Mouse (Mus musculus) layer of hippocampus, adult 18-20 months (tissue): ENCODE measurements around the gene Fam69b. TPM values are rescaled to one million over a fixed set of nuclear protein-coding genes. Genes with fewer than 3 reads are reported as not detected.

Source experiments
- DNase-seq, 2 experiments: peaks; one replicate each; pipeline ENCODE4 v3.0.0; 2022; ENCODE audit warnings: low spot score in 2 of 2
- long read RNA-seq: library from polyadenylated mRNA; stranded (forward); transcript quantifications from one replicate; pipeline ENCODE4 v2.0.0, GENCODE M21; 2021
- total RNA-seq, 2 experiments: library from RNA; stranded (reverse); gene quantifications; 2 replicates each; pipeline ENCODE4 v1.2.3; 2021

Fam69b gene
- 10 to 100 TPM; 67.9 to 72.8 TPM for total RNA-seq
- long read RNA-seq, transcript Fam69b-201 (5 exons, 1,622 nt): major isoform, 85 of 114 reads
- long read RNA-seq, partial matches to known transcripts: 8 of 114 reads
- long read RNA-seq, other reads (novel, unspliced or antisense): 21 of 114 reads

GRCm38 (mm10) chr2:26627921-26628739 lies at the start of gene Fam69b:
Gene Fam69b, plus strand, starts transcription at chr2:26628457.
- peak; percentile 82 to 92 for DNase-seq

DNA sequence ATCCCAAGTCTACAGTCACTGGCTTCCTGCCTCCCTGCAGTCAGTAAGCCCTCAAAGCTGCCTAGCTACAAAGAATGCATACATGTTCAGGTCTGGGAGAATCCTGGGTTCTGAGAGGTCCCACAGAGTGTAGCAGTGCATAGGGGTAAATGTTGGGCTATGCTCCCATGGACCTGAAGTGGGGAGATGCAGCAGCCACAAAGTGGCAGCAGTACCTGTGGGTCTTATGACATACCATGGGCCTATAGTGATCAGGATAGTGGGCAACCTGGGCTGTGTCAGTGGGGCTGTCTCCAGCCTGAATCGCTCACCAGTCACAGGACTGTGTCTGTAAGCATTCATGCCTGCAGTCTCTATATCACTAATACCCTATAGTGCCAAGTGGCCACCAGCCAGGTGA lies 48.5 kb upstream of the Fam69b start, which contains the start of gene Egfl7:
Egfl7 (plus strand) TSS at position 301 of the 400 bp plus-strand sequence.
- DNase-seq: no peak

DNA sequence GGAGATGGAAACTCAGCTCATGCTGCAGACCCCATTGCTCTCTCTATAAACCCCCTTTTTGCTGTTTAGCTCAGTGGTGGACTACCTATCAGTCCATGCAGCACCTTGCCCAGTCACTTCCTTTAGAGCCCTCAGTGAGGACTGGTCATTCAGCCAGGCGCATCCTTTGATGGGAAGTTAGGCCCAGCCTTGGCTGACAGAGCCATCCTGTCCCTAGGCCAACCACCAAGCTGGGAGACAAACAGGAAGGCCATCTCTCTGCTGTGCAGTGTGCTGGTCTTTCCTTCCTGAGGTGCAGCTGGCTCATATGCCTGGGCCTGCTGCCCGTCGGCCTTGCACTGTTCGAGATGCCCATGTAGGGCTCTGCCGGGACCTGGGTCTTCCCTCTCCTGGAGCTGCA lies 47.5 kb upstream of the Fam69b start:
- no peak for DNase-seq

- no peak for DNase-seq
Observed at GRCm38 (mm10) chr2:26582203-26582602, 46.1 kb upstream of the Fam69b start.

DNA sequence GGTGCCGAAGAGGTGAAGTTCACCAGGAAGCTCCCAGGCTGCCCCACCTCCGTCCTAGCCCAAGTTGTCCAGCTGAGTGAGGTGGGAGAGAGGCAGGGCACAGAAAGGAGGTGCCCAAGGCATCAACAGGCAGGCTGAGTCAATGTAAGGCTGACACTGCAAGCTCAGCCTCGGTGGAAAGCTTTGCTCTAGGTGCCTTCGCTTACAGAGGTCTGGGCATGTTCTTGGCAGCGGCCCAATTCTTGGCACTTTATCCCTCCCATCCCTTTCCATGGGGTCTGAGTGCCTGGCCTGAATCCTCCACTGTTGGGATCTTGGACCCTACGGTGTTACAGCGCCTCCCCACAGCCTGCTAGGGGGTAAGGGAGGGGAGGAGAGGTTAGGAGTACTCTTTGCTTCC lies 45.5 kb upstream of the Fam69b start:
- no peak for DNase-seq

- DNase-seq: no peak
Observed at GRCm38 (mm10) chr2:26583640-26584039, 44.6 kb upstream of the Fam69b start.

DNA sequence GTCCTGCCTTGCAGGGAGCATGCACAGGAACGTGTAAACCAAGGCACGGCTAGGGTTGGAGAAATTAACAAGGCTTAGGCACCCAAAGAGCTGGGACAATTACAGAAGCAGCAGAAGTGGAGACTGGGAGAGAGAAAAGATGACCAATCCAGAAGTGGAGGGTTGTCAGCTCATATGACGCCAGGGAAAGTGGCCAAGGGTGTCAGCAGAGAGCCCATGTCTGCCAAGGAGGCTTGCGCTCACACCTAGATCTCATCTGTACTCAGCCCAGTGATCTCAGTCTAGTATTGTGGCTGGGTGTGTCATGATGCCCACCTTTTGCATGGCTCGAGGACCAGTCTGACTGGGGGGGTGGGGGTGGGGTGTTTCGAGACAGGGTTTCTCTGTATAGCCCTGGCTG lies 42.5 kb upstream of the Fam69b start:
- no peak for DNase-seq

- peak; percentile 32 to 66 for DNase-seq
Observed at GRCm38 (mm10) chr2:26586294-26587043, 41.8 kb upstream of the Fam69b start, which contains the start of gene Gm20532. Gene Gm20532, plus strand, starts transcription at chr2:26586639.

DNA sequence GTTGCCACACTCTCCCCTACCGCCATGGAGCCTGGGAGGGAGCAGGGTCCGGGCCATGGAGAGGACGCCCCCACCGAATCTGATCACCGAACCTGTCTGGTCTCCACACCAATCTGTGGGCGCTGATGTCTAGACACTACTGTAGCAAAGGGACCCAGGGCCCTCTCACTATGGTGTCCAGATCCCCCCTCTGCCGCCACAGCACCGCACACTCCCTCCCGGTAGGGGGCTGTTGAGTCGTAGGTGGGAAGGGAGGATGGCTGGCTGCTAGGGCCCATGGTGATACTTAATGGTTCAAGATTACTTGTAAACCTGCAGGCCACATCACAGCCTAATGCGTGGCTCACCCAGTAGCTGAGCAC lies 41.2 kb upstream of the Fam69b start:
- DNase-seq: no peak

DNA sequence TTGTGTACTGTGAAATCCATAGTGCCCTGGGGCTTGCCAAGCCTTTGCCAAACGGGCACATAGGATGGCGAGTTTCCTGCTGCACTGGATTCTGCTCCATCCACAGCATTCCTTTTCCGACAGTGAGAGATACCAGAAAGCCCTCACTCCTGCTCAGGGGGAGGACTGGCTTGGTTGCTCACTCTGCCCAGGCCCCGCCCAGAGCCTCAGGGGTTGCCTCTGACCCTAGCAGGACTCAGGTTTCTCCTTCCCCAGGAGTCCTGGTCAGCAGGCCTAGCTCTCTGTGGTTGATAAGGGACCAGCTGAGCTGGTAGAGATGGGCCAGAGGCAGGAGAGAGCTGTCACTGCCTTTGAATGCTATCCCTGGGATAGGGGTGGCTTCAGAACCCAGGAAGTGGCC lies 39.7 kb upstream of the Fam69b start:
- DNase-seq: no peak

GRCm38 (mm10) chr2:26589284-26589683 lies 39.0 kb upstream of the Fam69b start:
- DNase-seq: no peak

- DNase-seq: no peak
Observed at GRCm38 (mm10) chr2:26590282-26590681, 38.0 kb upstream of the Fam69b start.

GRCm38 (mm10) chr2:26590962-26591361 lies 37.3 kb upstream of the Fam69b start:
- DNase-seq: no peak

GRCm38 (mm10) chr2:26591416-26591815 lies 36.8 kb upstream of the Fam69b start:
- DNase-seq: no peak

- no peak for DNase-seq
Observed at GRCm38 (mm10) chr2:26593211-26594021, 34.8 kb upstream of the Fam69b start.

DNA sequence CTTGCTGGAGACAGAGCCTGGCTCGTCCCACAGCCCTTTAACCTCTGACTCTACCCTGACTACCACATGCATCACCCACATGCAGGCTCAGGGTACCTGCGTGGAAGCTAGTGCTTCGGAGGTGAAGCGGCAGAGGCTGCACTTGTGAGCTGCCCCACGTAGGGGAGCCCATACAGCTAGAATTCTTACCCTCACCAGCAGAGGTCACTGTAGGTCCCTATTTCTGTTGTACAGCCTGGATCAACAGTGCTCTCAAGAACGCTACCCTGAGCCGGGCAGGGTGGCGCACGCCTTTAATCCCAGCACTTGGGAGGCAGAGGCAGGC lies 34.3 kb upstream of the Fam69b start:
- peak in 1 of 2 experiments; percentile 45 for DNase-seq

DNA sequence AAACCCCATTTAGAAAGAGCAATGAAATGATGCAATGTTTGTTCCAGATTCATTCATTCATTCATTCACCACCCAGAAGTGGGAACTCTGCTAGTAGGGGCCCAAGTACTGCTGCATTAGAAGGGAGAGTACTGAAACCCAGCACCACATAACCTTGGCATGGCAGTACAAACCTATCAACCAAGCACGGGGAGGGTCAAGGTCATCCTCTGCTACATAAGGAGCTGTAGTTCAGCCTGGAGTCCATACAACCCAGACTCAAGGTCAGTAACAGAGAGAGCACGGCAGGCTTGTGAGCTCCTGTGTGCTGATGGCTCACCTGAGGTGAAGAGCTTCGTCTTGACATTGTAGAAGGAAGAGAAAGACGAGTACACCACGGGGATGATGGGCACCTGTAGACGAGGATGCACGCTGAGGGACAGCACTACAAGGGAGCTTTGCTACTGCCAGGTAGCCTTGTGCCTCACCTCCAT lies 33.8 kb upstream of the Fam69b start:
- DNase-seq: no peak

DNA sequence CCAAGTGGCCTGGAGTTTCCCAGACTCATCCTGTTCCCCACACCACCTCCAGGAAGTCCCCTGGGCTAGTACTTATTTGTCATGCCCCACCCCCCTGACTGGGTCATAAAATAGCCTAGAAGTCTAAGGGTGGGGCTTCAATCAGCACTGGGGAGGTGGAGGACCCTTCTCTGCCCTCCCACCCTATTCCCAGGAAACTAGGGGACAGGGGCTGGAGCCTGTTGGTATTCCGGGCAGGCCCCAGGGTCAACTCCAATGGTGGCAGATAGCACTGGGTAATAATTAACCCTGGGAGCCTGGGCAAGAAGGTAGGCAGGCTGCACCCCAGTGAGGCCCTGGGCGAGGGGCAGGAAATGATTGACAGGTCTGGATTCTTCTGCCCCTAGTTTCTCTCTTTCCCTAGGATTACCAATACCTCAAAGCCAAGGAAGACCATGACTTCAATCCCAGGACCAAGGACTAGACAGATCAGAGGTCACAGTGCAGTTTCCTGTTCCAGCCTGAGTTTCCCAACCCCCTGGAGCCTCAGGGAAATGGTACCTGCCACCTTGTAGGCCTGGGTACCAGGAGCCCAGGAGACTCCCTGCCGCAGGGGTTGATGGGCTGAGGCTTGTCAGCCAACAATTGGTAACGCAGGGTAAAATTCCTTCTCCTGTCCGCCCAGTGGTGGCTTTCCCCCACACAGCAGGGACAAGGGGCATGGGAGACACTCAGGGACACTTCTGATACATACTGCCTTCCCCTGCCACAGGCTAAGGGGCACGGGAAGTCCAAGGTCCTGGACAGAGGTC lies 33.1 kb upstream of the Fam69b start:
- DNase-seq: no peak

DNA sequence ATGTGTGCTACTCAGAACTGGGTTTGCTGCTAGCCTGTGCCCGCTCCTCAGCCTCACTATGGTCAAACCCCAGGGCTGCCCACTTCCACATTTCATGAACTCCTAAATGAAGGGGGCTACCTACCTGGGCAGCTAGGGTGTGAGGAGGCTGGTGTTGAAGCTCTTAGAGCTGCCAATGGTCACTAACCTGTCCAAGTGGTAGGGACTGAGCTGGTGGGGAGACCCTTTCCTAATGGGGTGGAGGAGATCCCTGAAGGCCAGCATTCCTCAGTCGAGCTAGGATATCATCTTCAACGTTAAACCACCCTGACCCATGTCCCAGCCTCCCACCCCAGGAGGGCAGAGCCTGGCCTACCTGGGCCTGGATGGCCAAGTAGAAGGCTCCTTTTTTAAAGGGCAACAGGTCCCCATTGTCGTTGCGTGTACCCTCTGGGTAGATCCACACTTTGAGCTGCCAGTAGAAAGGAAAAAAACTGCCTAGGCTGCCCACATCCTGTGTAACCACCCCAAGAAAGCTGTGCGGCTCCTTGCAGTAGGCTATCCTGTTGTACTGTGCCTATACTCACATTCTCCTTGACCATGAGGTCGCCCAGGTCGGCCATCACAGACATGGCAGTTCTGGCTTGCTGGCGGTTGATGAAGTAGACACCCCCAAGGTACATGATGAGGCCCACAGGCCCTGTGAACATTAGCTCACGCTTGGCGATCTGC lies 32.4 kb upstream of the Fam69b start:
- no peak for DNase-seq

GRCm38 (mm10) chr2:26596898-26597297 lies 31.4 kb upstream of the Fam69b start:
- DNase-seq: no peak
